Mouse (Mus musculus) cerebellum, postnatal 14 days (tissue): ENCODE data around the gene Cd27.
A peak's percentile ranks its signal among the peaks of the same experiment; 100 is the strongest.

Source experiments
- DNase-seq, 2 experiments: peaks; one replicate each; pipeline ENCODE4 v3.0.0; 2021; ENCODE audit warnings: mixed read lengths in 2 of 2

Gene Cd27

GRCm38 (mm10) chr6:125241566-125241965 lies 4.8 kb upstream of the Cd27 start:
- DNase-seq, result no peak

- DNase-seq, result no peak
These were observed 3.8 kb upstream of the Cd27 start for GRCm38 (mm10) chr6:125240617-125241016.

DNA sequence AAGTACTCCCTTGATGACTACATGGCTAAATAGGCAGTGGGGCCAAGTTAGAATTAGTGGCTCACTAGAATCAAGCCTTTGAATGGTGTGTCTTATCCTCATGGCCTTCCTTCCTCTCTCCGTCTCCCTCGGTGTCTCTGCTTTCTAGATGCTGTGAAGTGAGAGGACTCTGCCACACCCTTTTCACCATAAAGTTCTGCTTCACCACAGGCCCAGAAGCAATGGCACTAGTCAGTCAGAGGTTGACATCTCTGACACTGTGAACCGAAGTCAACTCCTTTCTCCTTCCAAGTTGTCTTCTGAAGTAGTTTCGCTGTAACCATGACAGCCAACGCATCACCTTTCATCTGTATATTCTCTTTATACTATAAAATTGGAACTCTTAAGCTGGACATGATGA lies 2.7 kb upstream of the Cd27 start:
- no peak for DNase-seq

DNA sequence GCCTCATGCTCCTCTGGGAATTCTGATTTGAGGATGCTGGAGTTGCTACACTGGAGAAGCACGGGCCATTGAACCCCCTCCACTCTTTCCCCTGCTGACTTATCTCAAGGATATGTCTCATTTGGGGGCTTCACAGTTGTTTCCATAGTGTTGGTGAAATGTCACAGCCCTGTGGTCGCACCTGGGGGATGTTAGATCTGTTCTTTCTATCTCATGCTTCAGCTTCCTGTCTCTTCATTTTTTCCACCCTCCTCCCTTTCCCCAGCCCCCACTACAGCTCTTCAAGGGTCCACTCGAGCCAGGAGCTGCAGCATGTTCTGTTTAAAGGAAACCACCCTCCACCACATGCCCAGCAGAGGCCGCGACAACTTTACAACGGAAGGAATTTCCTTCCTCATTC lies 1.6 kb upstream of the Cd27 start:
- no peak for DNase-seq

DNA sequence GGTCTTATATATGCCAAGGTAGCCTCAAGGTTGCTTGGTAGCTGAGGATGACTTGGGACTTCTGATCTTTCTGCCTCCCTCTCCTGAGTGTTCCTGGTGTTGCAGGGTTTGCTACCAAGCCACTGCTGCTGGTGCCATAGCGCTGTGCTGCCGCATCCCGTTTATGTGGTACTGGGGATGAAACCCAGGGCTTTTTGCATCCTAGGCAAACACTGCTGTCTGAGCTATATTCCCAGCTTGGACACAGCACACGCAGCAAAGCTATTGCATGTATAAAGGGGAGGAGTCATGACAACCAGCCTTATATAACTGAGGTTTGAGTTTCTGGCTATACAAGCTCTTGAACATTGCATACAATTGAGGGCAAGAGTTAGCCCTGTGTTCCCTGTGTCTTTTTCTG lies 611 bp upstream of the Cd27 start:
- DNase-seq, result no peak

- DNase-seq, result no peak
These were observed 469 bp downstream of the Cd27 start for GRCm38 (mm10) chr6:125236341-125236740.

DNA sequence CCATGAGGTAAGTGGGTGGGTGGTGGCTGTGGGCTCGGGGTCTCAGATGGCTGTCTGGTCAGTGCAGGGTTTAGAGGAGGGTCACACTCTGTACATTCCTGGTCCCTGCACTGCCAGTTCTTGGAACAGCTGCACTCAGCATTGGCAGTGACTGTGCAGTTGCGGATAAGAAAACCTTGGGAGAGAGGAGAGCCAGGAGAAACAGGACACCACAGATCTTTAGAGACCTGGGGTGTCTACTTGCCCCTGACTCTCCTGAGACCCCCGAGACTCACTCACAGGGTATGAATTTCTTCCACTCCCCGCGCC lies 2.3 kb downstream of the Cd27 start:
- DNase-seq, result no peak

- DNase-seq, result no peak
These were observed 2.8 kb downstream of the Cd27 start for GRCm38 (mm10) chr6:125233816-125234519.

- DNase-seq, result no peak
These were observed 4.3 kb downstream of the Cd27 start for GRCm38 (mm10) chr6:125232516-125232915.

GRCm38 (mm10) chr6:125232045-125232437 lies 4.8 kb downstream of the Cd27 start:
- peak; percentile 26 for DNase-seq

- peak; percentile 64 to 69 for DNase-seq
These were observed 5.4 kb downstream of the Cd27 start, which contains the start of gene Tapbpl for GRCm38 (mm10) chr6:125231117-125232044. Tapbpl (minus strand) TSS chr6:125231860.

DNA sequence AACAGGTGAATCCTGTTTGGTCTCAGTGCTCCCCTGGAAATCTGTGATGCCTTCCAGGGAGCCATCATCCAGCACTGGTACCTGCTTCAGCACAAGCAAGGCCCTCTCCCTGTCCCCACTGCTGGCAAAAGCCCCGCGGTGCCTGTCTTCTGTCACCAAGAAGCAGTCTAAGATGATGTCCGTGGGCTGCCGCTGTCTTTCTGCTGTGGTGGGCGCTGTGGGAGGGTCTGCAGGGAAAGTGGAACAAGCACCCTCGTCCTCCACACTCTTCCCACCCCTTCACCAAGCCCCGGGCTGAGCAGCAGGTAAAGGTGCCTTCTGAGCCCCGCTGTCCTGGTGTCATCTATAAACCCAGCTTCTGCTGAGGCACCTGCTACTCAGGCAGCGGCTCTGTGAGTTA lies 6.2 kb downstream of the Cd27 start:
- DNase-seq, result no peak

GRCm38 (mm10) chr6:125225518-125226115 lies 11.2 kb downstream of the Cd27 start:
- DNase-seq, result no peak

DNA sequence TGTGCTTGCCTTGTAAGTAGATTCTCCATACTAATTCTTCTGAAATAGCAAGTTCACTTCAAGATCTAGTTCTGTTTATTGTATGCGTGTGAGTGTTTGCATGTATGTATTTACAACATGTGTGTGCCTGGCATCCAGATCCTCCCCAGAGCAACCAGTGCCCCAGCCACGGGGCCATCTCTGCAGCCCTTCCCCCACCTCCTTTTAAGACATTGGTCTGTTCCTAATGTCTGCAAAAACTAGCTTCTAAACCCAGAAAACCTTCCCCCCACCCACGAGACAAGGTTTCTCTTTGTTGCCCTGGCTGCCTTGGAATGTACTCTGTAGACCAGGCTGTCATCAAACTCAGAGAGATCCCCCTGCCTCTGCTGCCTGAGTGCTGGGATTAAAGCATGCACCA lies 14.2 kb downstream of the Cd27 start:
- DNase-seq, result no peak

- no peak for DNase-seq
These were observed 14.7 kb downstream of the Cd27 start for GRCm38 (mm10) chr6:125222146-125222545.

DNA sequence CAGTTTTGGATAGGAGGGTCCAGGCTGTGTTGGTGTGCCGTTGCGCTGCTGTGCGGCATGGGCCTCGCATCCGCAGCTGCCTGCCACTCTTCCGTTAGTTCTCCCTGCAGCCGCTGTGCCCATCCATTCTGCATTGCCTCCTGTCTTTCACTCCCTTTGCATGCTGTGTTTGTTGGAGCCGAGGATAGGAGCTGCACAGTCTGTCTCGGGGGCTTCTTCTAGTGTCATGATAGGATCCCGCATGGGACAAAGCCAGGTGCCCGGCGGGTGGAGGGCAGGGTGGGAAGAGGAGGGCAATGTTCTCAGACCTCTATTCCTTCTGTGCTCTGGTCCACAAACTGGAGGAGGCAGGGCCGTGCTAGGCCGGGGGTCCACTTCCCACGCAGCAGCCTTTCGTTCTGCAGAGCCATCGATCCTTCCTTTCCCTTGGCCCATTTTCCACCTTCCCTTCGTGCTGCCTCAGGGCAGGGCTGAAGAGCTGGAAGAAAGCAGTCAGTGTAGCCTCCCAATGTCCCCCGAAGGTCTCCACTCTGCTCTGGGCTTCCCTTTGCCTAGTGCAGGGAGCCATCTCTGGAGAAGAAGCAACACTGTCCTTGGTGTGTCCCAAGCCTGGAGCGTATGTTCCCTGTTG lies 15.6 kb downstream of the Cd27 start:
- DNase-seq, result no peak

DNA sequence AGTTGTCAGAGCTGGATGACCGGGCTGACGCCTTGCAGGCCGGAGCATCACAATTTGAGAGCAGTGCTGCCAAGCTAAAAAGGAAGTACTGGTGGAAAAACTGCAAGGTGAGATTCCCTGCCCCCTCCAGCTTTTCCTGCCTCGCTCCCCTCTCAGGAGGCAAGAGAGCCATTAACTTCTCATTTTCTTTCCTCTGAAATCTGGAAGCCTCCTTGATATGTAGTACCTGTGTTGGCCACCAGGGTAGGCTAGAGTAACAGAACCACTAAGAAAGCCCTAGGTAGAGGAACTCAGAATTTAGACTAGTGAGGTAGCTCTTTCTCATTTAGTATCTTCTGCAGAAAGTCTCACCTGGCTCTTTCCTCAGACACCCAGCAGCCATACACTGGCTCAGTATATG lies 17.8 kb downstream of the Cd27 start:
- DNase-seq, result peak; percentile 77 to 81

DNA sequence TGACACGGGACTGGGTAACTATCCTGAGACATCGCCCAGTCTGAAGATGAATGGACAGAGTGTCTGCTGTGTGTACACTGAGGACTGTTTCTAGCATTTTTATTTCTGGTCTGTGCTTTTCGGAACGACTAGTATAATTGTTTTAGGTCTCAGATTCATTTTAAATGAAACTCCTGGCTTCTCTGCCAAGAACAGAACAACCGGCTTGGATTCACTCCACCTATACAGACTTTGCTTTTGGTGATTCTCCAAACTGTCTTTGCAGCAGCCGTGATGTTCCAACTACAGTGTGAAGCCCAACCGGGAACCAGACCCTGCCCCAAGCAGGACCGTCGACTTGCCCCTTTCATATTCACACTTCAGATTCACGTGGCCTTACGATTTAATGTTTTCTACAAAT lies 18.9 kb downstream of the Cd27 start:
- no peak for DNase-seq

DNA sequence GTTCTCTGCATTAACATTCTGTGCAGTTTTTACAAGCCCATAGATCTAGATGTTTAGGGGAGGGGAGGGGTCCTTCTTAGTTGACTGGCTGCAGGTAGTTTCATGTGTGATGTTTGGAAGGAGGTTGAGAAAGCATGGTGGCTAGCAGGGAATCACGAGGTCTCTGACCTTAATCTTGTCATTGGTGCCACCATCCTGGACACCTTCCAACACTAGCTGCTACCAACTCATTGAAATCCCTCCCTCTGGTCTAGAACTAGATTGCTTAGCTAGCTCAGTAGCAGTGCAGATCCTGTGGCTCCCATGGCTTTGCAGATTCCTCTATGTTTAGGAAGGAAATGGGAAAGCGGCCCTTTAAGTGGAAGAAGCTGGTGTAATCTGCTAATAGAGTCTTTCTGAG lies 19.9 kb downstream of the Cd27 start:
- DNase-seq, result peak in 1 of 2 experiments; percentile 38

DNA sequence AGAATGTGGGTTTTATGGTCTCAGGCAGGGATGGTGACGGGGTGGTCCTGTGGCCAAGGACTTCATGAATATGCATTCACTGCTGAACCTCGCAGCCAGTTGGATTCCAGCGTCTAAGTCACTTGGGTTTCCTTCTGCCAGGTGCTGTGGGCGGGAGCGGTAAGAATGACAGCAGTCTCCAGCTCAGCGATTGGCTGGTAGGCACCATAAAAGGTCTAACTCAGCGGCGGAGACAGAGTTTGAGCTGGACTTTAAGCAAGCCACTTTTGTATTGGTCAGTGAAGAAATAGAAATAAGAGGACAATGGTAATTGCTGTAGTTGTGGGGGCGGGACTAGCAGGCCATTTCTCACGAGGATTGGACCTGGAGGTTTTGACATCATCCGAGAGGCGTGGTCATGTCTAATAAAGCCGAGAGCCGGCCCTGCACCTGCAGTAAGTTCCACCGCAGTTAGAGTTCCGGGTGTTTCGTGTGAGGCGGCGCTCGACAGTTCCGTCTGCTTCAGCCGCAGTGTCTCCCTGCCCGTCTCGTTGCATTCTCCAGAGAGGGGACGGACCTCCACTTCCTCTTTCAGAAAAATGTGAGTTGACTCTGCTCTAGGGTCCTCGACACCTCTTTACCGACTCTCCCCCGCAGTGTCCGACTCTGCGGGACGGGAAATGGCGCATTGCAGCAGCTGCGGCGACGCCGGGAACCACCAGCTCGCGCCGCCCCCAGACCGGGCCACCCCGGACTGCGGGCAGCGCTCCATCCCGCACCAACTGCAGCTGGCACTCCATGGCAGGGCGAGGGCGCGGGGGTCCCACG lies 21.5 kb downstream of the Cd27 start, which contains the start of gene Vamp1:
Vamp1 (plus strand) TSS at position 404 of the 807 bp plus-strand sequence.
- DNase-seq, result peak; percentile 95 to 96

DNA sequence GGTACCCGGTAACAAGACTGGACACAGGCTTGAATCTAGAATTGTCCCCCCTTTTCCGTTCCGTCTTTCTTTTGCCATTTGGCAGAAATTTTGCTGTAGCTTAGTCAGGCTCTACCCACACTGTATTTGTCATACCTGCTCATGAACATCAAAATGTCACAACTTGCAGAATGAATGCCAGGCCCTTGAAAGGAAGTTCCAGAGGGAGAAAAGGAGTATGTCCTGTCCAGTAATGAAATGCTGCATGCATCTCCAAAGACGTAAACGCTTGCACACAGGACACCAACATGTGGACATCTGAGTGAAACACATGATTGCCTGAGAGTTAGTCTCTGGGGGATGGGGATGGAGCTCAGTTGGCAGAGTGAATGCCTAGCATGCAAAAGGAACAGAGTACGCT lies 23.1 kb downstream of the Cd27 start:
- no peak for DNase-seq

DNA sequence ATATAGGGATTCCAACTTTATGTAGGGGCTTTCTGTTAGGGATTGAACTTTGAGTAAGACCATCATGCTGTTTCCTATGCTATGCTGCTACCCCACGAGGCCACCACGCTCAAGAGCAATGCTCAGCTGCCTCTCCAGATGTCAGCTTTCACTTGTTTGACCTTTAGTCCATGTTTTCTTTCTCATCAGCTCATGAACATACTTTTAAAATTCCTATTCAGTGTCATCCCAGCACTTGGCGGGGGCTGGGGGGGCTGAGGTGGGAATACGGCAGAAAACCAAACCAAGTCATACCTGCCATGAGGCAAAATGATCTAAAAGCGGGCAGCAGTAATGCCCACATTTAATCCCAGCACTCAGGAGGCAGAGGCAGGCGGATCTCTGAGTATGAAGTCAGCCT lies 23.7 kb downstream of the Cd27 start:
- no peak for DNase-seq
